Mouse (Mus musculus): ENCODE data around the gene Gtf2f1.

DNA sequence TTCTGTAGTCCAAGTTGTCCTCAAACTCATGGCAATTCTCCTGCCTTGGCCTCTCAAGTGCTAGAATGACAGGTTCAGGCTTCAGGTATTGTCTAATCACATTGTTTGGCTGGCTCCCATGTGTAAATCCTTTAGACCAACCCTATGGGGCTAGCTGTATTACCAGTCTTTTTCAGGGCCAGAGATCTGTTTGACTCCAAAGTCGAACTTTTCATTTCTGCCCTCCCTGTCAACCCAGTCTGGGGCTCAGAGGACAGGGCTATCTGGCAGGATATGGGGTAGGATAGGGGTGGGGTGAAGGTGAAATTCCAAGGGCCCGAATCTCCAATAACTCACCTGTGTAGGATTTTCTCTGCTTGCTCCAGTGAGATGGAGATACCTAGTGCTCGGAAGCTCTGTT is 45.2 kb upstream of the Gtf2f1 start:
- TF ChIP-seq CTCF (IDR thresholded peaks at IDR 0.05 in 2 of 3, conservative IDR thresholded peaks at IDR 0.05 in 1 of 3; ENCODE audit: control insufficient read depth in 1 of 3, insufficient read depth in 1 of 3, low read depth in 2 of 3, low read length in 3 of 3, poor library complexity in 1 of 3, severe bottlenecking in 1 of 3) = no peak
- no peak for TF ChIP-seq BHLHE40 (IDR thresholded peaks at IDR 0.05; ENCODE audit: borderline replicate concordance, low read depth, low read length)
- TF ChIP-seq TBP (IDR thresholded peaks at IDR 0.05; ENCODE audit: low read depth, low read length) = no peak
- TF ChIP-seq SMC3 (IDR thresholded peaks at IDR 0.05; ENCODE audit: low read depth, low read length) = no peak
- TF ChIP-seq MAX (IDR thresholded peaks at IDR 0.05; ENCODE audit: low read length) = no peak
- no peak for TF ChIP-seq MXI1 (IDR thresholded peaks at IDR 0.05; ENCODE audit: low read depth, low read length)
- no peak for TF ChIP-seq POLR2A (IDR thresholded peaks at IDR 0.05; ENCODE audit: control insufficient read depth in 1 of 2, insufficient read depth in 1 of 2, low read depth in 1 of 2, low read length in 2 of 2, poor library complexity in 1 of 2)
- TF ChIP-seq ETS1 (IDR thresholded peaks at IDR 0.05; ENCODE audit: low read depth, low read length) = no peak
- TF ChIP-seq USF1 (IDR thresholded peaks at IDR 0.05; ENCODE audit: low read depth, low read length) = no peak
